Mouse (Mus musculus) spleen, adult 12 weeks (tissue): Measurements from ENCODE around the gene Nploc4.
"Not testable (repeated sequence)": the region's sequence is repeated elsewhere in the genome, so short reads cannot be mapped to it uniquely, and the experiment has no call there.

Source experiments
- DNase-seq: peaks from one replicate; pipeline ENCODE4 v3.0.0; 2022; ENCODE audit warnings: low spot score

Nploc4 gene

GRCm38 (mm10) chr11:120352571-120353290 is 84.8 kb downstream of the Nploc4 start:
- no peak for DNase-seq

- DNase-seq, result not testable (repeated sequence)
These were observed 85.5 kb downstream of the Nploc4 start for GRCm38 (mm10) chr11:120352093-120352350.

- no peak for DNase-seq
These were observed 86.0 kb downstream of the Nploc4 start for GRCm38 (mm10) chr11:120351250-120352092.

GRCm38 (mm10) chr11:120350711-120351110 is 86.8 kb downstream of the Nploc4 start:
- DNase-seq, result no peak

GRCm38 (mm10) chr11:120349986-120350702 is 87.4 kb downstream of the Nploc4 start:
- DNase-seq, result peak; percentile 58

GRCm38 (mm10) chr11:120349371-120349985 is 88.0 kb downstream of the Nploc4 start:
- DNase-seq, result no peak

- DNase-seq, result no peak
These were observed 88.7 kb downstream of the Nploc4 start for GRCm38 (mm10) chr11:120348684-120349370.

GRCm38 (mm10) chr11:120347791-120348683 is 89.5 kb downstream of the Nploc4 start, which contains the start of gene Actg1:
Gene Actg1, minus strand, starts transcription at chr11:120348542.
- DNase-seq, result peak; percentile 74

GRCm38 (mm10) chr11:120347301-120347700 is 90.2 kb downstream of the Nploc4 start:
- DNase-seq, result no peak

GRCm38 (mm10) chr11:120346383-120347034 is 91.0 kb downstream of the Nploc4 start:
- DNase-seq, result not testable (repeated sequence)

- no peak for DNase-seq
These were observed 92.3 kb downstream of the Nploc4 start for GRCm38 (mm10) chr11:120345067-120345681.

- DNase-seq, result no peak
These were observed 93.1 kb downstream of the Nploc4 start for GRCm38 (mm10) chr11:120344310-120344920.

- no peak for DNase-seq
These were observed 93.8 kb downstream of the Nploc4 start for GRCm38 (mm10) chr11:120343519-120344309.

- DNase-seq, result no peak
These were observed 94.8 kb downstream of the Nploc4 start for GRCm38 (mm10) chr11:120342656-120343160.

- DNase-seq, result no peak
These were observed 95.8 kb downstream of the Nploc4 start for GRCm38 (mm10) chr11:120341661-120342060.

GRCm38 (mm10) chr11:120339978-120340513 is 97.5 kb downstream of the Nploc4 start:
- DNase-seq, result no peak

- DNase-seq, result no peak
These were observed 98.7 kb downstream of the Nploc4 start for GRCm38 (mm10) chr11:120338786-120339185.

- DNase-seq, result no peak
These were observed 100.1 kb downstream of the Nploc4 start for GRCm38 (mm10) chr11:120337447-120337846.
